Mouse (Mus musculus): Measurements from ENCODE around the gene Olfr1020. TPM values are rescaled to one million over a fixed set of nuclear protein-coding genes. Genes with fewer than 3 reads are reported as not detected.

Gene Olfr1020
- total RNA-seq (2021), result not detected
- long read RNA-seq, experiment 1, result 0 reads
- long read RNA-seq, experiment 2, result 0 reads

DNA sequence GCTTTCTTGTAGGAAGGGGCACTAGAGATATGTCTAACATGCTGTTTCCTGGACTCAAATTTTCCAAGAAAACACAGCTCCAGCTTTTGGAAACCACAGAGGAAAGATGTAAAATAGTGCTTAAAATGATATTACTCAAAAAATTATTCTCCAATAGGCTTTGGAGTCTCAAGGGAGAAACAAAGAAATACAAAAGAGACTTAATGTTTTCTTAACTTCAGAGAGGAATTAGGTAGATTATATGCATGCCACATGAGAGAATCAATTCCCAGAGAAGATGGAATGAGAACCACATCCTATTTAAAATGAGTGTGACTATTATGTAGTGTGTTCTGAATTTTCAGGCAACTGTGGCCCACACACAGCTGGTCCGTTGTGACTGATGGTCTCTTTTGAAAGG lies at the start of gene Olfr1020:
Olfr1020 (plus strand) TSS at position 301 of the 400 bp plus-strand sequence.
- no peak for DNase-seq
- intact Hi-C loops (cut with DNase I), result no loop called here
- H3K4me3 ChIP-seq, result no peak within 1 kb of the TSS
- no peak within 1 kb of the TSS for H3K27ac ChIP-seq
- TF ChIP-seq CTCF (IDR thresholded peaks at IDR 0.05), result no peak

DNA sequence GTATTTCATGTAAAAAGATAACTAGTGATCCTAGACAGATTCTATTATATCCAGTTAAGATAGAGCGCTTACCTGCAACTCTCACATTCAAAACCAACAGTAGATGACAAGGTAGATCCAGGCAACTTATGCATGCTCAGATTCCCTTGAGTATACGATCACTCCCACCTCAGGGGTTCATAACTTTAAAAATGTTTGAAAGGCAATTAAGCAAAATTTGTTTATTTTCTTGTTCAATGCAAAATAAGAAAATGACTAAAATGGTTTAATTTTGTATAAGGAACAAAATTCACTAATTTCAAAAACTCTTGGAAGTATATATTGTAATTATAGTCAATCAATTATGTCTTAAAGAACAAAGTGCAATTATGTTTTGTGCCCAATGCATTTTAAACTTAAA lies 44.4 kb upstream of the Olfr1020 start, which contains the start of gene Olfr1016:
Olfr1016 (minus strand) TSS at position 101 of the 400 bp plus-strand sequence.
- intact Hi-C loops (cut with DNase I), result no loop called here
- Histone ChIP-seq H3K27ac (no peak within 1 kb of the TSS), H3K4me3 (no peak within 1 kb of the TSS)
- no peak for DNase-seq
- no peak for TF ChIP-seq CTCF (IDR thresholded peaks at IDR 0.05)

DNA sequence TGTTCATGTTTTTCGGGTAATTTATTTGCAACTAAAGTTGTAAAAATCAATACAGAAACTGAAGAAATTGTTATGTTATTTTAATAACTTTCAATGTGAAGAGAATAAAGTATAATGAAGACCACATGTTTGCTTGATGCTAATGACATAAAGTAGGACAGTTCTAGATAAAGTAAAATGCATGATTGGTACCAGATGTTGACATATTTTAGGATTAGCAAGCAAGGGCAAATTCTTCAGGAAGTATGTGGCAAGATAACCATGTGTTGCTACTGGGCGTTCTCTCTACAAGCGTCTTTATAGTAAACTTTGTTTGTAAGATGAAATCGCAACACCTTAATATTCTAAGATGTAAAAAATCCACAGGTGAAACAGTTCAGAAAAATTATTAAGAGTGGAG lies 42.3 kb upstream of the Olfr1020 start:
- TF ChIP-seq CTCF (IDR thresholded peaks at IDR 0.05), result no peak
- H3K27ac ChIP-seq, result no peak overlapping the region
- intact Hi-C loops (cut with DNase I), result no loop called here
- H3K4me3 ChIP-seq, result no peak overlapping the region
- no peak for DNase-seq

DNA sequence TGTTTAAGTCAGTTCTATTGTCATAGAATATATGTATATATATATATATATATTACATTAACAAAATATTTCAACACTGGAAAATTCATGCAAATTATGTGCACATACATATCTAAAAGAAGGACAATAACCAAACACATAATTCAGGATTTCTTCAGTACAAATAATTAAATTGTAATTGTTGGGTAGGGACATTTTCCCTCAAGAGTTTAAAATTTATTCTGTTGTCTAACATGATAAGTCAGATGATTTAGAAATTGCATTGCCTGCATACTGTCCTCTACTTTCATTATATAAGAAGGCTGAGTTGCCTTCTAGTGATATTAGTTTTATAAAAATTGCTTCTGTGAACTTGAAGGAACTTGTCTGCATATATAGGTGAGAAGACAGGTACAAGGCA lies 28.7 kb upstream of the Olfr1020 start, which contains the start of gene Olfr1018:
Olfr1018 (plus strand) TSS at position 301 of the 400 bp plus-strand sequence.
- H3K27ac ChIP-seq, result no peak within 1 kb of the TSS
- intact Hi-C loops (cut with DNase I), result no loop called here
- DNase-seq, result no peak
- TF ChIP-seq CTCF (IDR thresholded peaks at IDR 0.05), result no peak
- no peak within 1 kb of the TSS for H3K4me3 ChIP-seq

DNA sequence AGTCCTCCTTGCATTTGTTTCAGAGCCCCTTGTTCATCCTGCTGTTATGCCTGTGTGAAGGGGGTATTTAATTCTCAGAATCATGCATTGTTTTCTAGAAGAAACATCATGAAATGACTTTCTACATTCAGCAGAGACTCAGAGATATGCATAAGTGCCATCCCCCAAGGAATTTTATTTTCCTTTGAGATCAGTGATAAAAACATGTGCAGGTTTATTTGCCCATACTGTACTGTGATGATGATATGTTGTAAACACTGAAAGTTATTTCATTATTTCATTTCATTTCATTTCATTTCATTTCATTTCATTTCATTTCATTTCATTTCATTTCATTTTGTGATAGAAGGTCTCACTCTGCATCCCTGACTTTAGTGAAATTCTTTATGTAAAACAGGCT lies 1.4 kb upstream of the Olfr1020 start, which contains the start of gene Olfr1019:
Olfr1019 (minus strand) TSS at position 101 of the 400 bp plus-strand sequence.
- Histone ChIP-seq H3K4me3 (no peak within 1 kb of the TSS), H3K27ac (no peak within 1 kb of the TSS)
- intact Hi-C loops (cut with DNase I), result no loop called here
- no peak for DNase-seq
- no peak for TF ChIP-seq CTCF (IDR thresholded peaks at IDR 0.05)

DNA sequence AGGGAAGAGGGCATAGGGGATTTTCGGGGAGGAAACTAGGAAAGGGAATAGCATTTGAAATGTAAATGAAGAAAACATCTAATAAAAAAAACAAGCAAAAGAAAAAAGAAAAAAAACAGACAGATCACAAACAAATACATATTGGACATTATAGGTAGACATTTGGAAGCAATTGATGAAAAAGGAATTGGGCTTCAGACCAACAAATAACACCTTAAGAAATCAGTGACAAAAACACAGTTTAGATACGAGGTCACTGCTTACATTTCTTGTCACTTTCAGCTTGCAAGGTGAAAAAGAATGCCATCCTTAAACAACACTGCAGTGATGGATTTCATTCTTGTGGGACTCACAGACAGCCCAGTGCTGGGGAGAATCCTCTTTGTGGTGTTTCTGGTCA lies 21.5 kb downstream of the Olfr1020 start, which contains the start of gene Olfr1022:
Olfr1022 (plus strand) TSS at position 301 of the 400 bp plus-strand sequence.
- no peak for DNase-seq
- TF ChIP-seq CTCF (IDR thresholded peaks at IDR 0.05), result no peak
- intact Hi-C loops (cut with DNase I), result no loop called here

DNA sequence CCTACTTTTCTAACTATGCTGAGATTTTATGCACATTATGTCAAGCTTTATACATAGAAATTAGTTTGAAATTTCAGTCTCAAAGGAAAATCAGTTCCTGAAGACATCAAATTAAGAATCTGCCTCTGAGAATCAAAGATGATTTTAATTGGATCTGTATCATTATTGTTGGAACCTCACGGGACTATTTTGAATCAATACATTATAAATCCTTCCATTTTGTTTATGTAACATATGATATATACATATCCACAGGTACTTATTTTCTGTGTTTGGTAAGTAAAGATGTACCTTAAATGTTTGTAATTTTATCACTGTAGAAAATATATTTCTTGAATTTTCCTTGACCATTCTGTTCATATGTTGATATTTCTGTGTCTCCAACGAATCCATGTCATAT lies 38.5 kb downstream of the Olfr1020 start, which contains the start of gene Olfr1023:
Olfr1023 (plus strand) TSS at position 301 of the 400 bp plus-strand sequence.
- DNase-seq, result no peak
- Histone ChIP-seq H3K27ac (no peak within 1 kb of the TSS), H3K4me3 (no peak within 1 kb of the TSS)
- no peak for TF ChIP-seq CTCF (IDR thresholded peaks at IDR 0.05)
- intact Hi-C loops (cut with DNase I), result no loop called here

More for the DNA sequence above, 21.5 kb downstream of the Olfr1020 start, which contains the start of gene Olfr1022:
- Histone ChIP-seq H3K27ac (no peak within 1 kb of the TSS), H3K4me3 (no peak within 1 kb of the TSS)

Other genes with a start within 250 kb of the Olfr1020 start
- not detected for gene Olfr1000, start 235.1 kb upstream of the Olfr1020 start, total RNA-seq (2021)
- not detected for gene Olfr1002, start 196.3 kb upstream of the Olfr1020 start, total RNA-seq (2021)
- not detected for gene Olfr154, start 182.6 kb upstream of the Olfr1020 start, total RNA-seq (2021)
- not detected for gene Olfr1006, start 168.3 kb upstream of the Olfr1020 start, total RNA-seq (2021)
- not detected for gene Olfr1008, start 157.6 kb upstream of the Olfr1020 start, total RNA-seq (2021)
- not detected for gene Olfr1009, start 131.6 kb upstream of the Olfr1020 start, total RNA-seq (2021)
- not detected for gene Olfr1012, start 84.3 kb upstream of the Olfr1020 start, total RNA-seq (2021)
- not detected for gene Olfr1013, start 79.9 kb upstream of the Olfr1020 start, total RNA-seq (2021)
- not detected for gene Olfr1014, start 74.3 kb upstream of the Olfr1020 start, total RNA-seq (2021)
- not detected for gene Olfr1015, start 65.0 kb upstream of the Olfr1020 start, total RNA-seq (2021)
- gene Olfr1016, start 44.5 kb upstream of the Olfr1020 start, total RNA-seq (2021), result not detected
- gene Olfr1018, start 28.6 kb upstream of the Olfr1020 start, total RNA-seq (2021), result not detected
- gene Olfr1019, start 1.5 kb upstream of the Olfr1020 start, total RNA-seq (2021), result not detected
- not detected for gene Olfr1022, start 21.6 kb downstream of the Olfr1020 start, total RNA-seq (2021)
- not detected for gene Olfr1023, start 38.6 kb downstream of the Olfr1020 start, total RNA-seq (2021)
- not detected for gene Olfr1024, start 58.0 kb downstream of the Olfr1020 start, total RNA-seq (2021)
- not detected for gene Olfr1025-ps1, start 68.2 kb downstream of the Olfr1020 start, total RNA-seq (2021)
- not detected for gene Olfr1026, start 74.5 kb downstream of the Olfr1020 start, total RNA-seq (2021)
- gene Olfr1028, start 103.4 kb downstream of the Olfr1020 start, total RNA-seq (2021), result not detected
- not detected for gene Olfr1029, start 126.9 kb downstream of the Olfr1020 start, total RNA-seq (2021)
- not detected for gene Olfr1030, start 132.2 kb downstream of the Olfr1020 start, total RNA-seq (2021)
- gene Olfr1031, start 143.3 kb downstream of the Olfr1020 start, total RNA-seq (2021), result not detected
- not detected for gene Olfr1032, start 158.5 kb downstream of the Olfr1020 start, total RNA-seq (2021)
- gene Olfr1033, start 173.6 kb downstream of the Olfr1020 start, total RNA-seq (2021), result under 1 TPM in 1 of 2 experiments, not detected in 1; 0.14 TPM
- gene Olfr1034, start 198.8 kb downstream of the Olfr1020 start, total RNA-seq (2021), result not detected
- gene Olfr1036, start 227.0 kb downstream of the Olfr1020 start, total RNA-seq (2021), result not detected
- gene Olfr1037, start 240.4 kb downstream of the Olfr1020 start, total RNA-seq (2021), result not detected

All from gastrocnemius, adult 2 months (tissue).